Mouse (Mus musculus) C2C12 (cell line): ENCODE results near the gene Plekho2.

Experiments used
- CEBPB ChIP-seq: IDR thresholded peaks from one replicate; pipeline ENCODE4 v1.6.1; 2011; ENCODE audit warnings: low read depth, mild to moderate bottlenecking, control low read depth, moderate library complexity
- CTCF ChIP-seq: IDR thresholded peaks from one replicate; pipeline ENCODE4 v1.5.1; 2011; ENCODE audit not compliant: control insufficient read depth, insufficient read depth, insufficient read length
- MAX ChIP-seq: IDR thresholded peaks from one replicate; pipeline ENCODE4 v1.6.1; 2011; ENCODE audit warnings: mild to moderate bottlenecking, control low read depth
- MYOD1 ChIP-seq: IDR thresholded peaks from one replicate; pipeline ENCODE4 v1.6.1; 2011; ENCODE audit warnings: low read depth; ENCODE audit not compliant: control insufficient read depth, insufficient read length
- MYOG ChIP-seq: IDR thresholded peaks from one replicate; pipeline ENCODE4 v1.6.1; 2011; ENCODE audit not compliant: control insufficient read depth, insufficient read length; ENCODE audit errors: extremely low read depth
- USF1 ChIP-seq: IDR thresholded peaks from one replicate; pipeline ENCODE4 v1.6.1; 2011; ENCODE audit warnings: low read depth, mild to moderate bottlenecking, control low read depth, moderate library complexity

DNA sequence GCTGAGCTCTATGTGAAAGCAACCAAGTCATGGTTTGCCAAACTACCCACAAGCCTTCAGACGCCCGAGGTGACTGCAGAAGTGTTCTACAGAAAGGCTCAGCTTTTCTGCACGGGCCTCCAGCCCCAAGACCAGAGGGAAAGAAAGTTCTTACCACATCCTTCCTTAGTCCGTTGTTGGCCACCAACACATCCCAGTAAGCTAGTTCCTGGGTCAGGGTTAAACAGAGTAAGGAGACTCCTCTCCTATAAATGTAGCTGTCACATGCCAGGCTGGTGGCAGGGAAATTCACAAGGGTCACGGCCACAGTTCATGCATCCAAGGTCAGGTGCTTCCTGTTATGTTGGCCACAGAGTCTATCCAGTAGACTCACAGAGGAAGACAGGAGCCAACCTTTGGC is 27.7 kb downstream of the Plekho2 start:
- no peak for TF ChIP-seq CTCF
- no peak for TF ChIP-seq MAX
- TF ChIP-seq CEBPB = no peak
- no peak for TF ChIP-seq MYOG
- TF ChIP-seq USF1 = no peak
- no peak for TF ChIP-seq MYOD1
